Mouse (Mus musculus) lung, postnatal 25 days (tissue): ENCODE results near the gene Usp17ld.
"Not testable (repeated sequence)": the region's sequence is repeated elsewhere in the genome, so short reads cannot be mapped to it uniquely, and the experiment has no call there.

Experiments
- DNase-seq: peaks from one replicate; pipeline ENCODE4 v3.0.0; 2022; ENCODE audit warnings: low spot score

The Usp17ld gene

DNA sequence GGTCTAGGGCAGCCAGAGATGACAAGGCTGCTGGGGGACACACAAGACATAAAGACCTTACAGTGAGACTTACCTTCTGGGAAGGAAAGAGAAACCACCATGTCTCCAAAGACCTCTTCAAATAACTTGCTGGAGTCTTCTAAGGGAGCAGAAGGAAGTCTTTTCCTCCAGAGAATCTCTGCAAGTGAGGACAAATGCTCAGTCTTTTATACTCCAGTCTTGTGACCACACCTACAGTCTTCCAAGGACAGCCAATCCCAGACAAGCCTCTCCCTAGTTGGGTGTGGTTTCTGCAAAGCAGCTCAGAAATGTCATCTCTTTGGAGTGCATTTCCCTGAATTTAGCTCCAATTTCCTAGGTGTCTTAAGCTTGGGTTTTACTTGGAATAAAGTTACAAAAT lies at the start of gene Usp17ld:
TSS of gene Usp17ld (minus strand) at position 101 of the 400 bp plus-strand sequence.
- DNase-seq: not testable (repeated sequence)

- DNase-seq: no peak
Measured at GRCm38 (mm10) chr7:103216696-103217095, 35.6 kb downstream of the Usp17ld start, which contains the start of gene Olfr594. Olfr594 (plus strand) TSS chr7:103216996.

- not testable (repeated sequence) for DNase-seq
Measured at GRCm38 (mm10) chr7:103212050-103212449, 40.3 kb downstream of the Usp17ld start.

DNA sequence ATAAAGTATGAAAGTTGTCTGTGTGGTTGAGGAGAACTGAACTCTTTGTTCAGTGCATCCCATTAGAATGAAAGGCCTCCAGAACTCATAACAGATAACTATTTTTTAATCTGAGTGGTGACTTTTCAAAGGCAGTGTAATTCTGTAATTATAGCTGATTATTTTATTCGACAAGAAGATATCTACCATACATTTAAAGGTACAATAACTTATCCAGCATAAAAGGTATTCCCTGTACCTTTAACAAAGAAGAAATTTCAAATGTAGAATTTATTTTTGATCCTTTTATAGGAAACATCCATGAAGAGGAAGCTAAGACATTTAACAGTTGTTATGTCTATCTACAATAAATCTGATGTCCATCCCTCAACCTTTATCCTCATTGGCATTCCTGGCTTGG lies 40.7 kb downstream of the Usp17ld start, which contains the start of gene Olfr593:
TSS of gene Olfr593 (plus strand) at position 301 of the 400 bp plus-strand sequence.
- DNase-seq: no peak
